Mouse (Mus musculus) layer of hippocampus, postnatal 25 days (tissue): ENCODE data around the gene Fga. TPM values are rescaled to one million over a fixed set of nuclear protein-coding genes. Genes with fewer than 3 reads are reported as not detected.
A peak's percentile ranks its signal among the peaks of the same experiment; 100 is the strongest.

Experiments
- DNase-seq, 2 experiments: peaks; one replicate each; pipeline ENCODE4 v3.0.0; 2022; ENCODE audit warnings: mixed read lengths in 2 of 2, low spot score in 1 of 2; ENCODE audit errors: extremely low spot score in 1 of 2
- total RNA-seq, 2 experiments: library from RNA; stranded (reverse); gene quantifications; 2 replicates each; pipeline ENCODE4 v1.2.3; 2021

Fga gene
- total RNA-seq, 2 experiments from 2014 or later, result 0.17 to 0.28 TPM

GRCm38 (mm10) chr3:83025036-83025435, 840 bp upstream of the Fga start:
- no peak for DNase-seq

GRCm38 (mm10) chr3:83027546-83028251, 1.8 kb downstream of the Fga start:
- DNase-seq, result no peak

- no peak for DNase-seq
Observed at GRCm38 (mm10) chr3:83030331-83030730, 4.5 kb downstream of the Fga start.

- DNase-seq, result no peak
Observed at GRCm38 (mm10) chr3:83032746-83033308, 7.0 kb downstream of the Fga start.

- DNase-seq, result no peak
Observed at GRCm38 (mm10) chr3:83033801-83034200, 7.9 kb downstream of the Fga start.

- DNase-seq, result no peak
Observed at GRCm38 (mm10) chr3:83038865-83039264, 13.0 kb downstream of the Fga start.

- DNase-seq, result no peak
Observed at GRCm38 (mm10) chr3:83039666-83040065, 13.8 kb downstream of the Fga start.

- DNase-seq, result no peak
Observed at GRCm38 (mm10) chr3:83042451-83042850, 16.6 kb downstream of the Fga start.

GRCm38 (mm10) chr3:83046649-83047048, 20.8 kb downstream of the Fga start:
- no peak for DNase-seq

GRCm38 (mm10) chr3:83049680-83050079, 23.8 kb downstream of the Fga start, which contains the start of gene Fgb:
Gene Fgb, minus strand, starts transcription at chr3:83049863.
- DNase-seq, result no peak

- DNase-seq, result no peak
Observed at GRCm38 (mm10) chr3:83050661-83051060, 24.8 kb downstream of the Fga start.

GRCm38 (mm10) chr3:83052102-83052501, 26.2 kb downstream of the Fga start:
- DNase-seq, result no peak

GRCm38 (mm10) chr3:83053126-83053525, 27.2 kb downstream of the Fga start:
- no peak for DNase-seq

GRCm38 (mm10) chr3:83053758-83054157, 27.9 kb downstream of the Fga start:
- peak; percentile 14 to 53 for DNase-seq

- DNase-seq, result no peak
Observed at GRCm38 (mm10) chr3:83054759-83055158, 28.9 kb downstream of the Fga start.

- DNase-seq, result peak; percentile 98 to 99
Observed at GRCm38 (mm10) chr3:83055281-83056038, 29.6 kb downstream of the Fga start, which contains the start of gene Plrg1. Gene Plrg1, plus strand, starts transcription at chr3:83055522.

- DNase-seq, result no peak
Observed at GRCm38 (mm10) chr3:83057046-83057445, 31.2 kb downstream of the Fga start.

GRCm38 (mm10) chr3:83067920-83068319, 42.0 kb downstream of the Fga start:
- DNase-seq, result no peak

- no peak for DNase-seq
Observed at GRCm38 (mm10) chr3:83068869-83069268, 43.0 kb downstream of the Fga start.

- DNase-seq, result no peak
Observed at GRCm38 (mm10) chr3:83070231-83070630, 44.4 kb downstream of the Fga start.

- no peak for DNase-seq
Observed at GRCm38 (mm10) chr3:83076563-83076962, 50.7 kb downstream of the Fga start.
